Mouse (Mus musculus) urinary bladder, postnatal 10 days (tissue): Measurements from ENCODE around the gene Becn1.

Experiments
- DNase-seq: peaks from one replicate; pipeline ENCODE4 v3.0.0; 2022; ENCODE audit warnings: low spot score

Gene Becn1

DNA sequence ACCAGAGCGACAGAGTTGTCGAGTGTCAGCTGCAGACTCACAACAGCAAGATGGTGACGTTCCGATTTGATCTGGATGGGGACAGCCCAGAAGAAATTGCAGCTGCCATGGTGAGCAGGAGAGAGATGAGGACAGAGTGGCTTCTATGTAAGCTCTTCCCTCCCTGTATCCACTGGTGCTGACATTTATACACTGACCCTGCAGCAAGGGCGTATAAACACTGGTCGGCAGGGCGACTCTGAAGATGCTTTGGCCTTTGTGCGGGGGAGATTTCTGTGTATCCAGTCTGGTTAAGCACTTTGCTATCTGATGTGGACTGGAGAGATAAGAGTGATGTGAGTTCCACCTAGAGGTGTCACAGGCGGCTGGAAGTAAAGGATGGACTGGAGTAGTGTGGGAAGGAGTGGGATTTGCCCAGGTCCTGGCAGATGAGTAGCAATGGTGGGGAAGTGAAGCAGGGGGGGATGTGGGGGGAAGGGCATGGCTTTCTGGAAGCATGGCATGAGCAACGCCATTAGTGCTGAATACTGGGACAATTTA, 32.4 kb downstream of the Becn1 start:
- no peak for DNase-seq

DNA sequence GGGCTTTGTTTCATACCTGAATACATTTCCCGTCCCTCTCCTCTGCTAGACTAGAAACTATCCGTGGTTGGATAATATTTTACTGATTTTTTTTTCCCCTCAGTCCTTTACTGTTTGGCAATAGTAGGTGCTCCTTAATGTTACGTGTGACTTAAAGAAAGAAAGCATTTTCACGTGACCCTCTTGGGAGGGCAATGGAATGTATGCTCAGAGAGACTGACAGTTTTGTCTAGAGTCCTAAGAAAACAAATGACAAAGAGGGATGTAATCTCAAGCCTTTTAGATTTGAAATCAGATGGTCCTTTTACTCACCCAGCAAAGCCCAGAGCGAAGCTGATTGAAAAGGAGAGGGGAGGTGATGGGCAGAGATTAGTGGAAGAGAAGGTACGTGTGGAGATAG, 36.2 kb downstream of the Becn1 start:
- DNase-seq: no peak

DNA sequence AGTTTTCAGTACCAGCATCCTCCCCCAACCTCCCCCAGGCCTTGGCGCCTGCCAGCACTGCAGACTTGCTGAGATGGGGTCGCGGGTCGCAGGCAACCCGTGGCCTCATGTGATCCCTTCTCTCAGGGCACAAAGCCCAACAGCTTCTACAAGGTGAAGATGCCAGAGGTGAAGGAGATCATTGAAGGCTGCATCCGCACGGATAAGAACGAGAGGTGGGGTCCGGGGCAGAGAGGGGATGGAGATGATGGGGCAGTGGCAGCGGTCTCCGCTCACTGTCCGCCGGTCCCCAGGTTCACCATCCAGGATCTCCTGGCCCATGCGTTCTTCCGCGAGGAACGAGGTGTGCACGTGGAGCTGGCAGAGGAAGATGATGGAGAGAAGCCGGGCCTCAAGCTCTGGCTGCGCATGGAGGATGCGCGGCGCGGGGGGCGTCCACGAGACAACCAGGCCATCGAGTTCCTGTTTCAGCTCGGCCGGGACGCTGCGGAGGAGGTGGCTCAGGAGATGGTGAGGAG, 37.1 kb downstream of the Becn1 start:
- DNase-seq: no peak

DNA sequence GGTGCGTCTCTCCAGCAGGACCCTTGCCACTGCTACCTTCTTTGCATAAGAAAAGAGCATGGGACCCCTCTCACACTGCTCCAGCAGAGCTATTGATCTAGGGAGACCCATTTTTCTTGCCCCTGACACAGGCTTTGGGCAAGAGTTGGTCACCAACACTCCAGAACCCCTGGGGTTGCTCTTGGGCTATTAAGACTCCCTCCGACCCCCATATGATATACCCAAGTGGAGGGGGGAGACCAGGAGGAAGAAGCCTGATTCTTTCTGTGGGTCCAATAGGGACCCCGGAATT, 38.2 kb downstream of the Becn1 start:
- no peak for DNase-seq

DNA sequence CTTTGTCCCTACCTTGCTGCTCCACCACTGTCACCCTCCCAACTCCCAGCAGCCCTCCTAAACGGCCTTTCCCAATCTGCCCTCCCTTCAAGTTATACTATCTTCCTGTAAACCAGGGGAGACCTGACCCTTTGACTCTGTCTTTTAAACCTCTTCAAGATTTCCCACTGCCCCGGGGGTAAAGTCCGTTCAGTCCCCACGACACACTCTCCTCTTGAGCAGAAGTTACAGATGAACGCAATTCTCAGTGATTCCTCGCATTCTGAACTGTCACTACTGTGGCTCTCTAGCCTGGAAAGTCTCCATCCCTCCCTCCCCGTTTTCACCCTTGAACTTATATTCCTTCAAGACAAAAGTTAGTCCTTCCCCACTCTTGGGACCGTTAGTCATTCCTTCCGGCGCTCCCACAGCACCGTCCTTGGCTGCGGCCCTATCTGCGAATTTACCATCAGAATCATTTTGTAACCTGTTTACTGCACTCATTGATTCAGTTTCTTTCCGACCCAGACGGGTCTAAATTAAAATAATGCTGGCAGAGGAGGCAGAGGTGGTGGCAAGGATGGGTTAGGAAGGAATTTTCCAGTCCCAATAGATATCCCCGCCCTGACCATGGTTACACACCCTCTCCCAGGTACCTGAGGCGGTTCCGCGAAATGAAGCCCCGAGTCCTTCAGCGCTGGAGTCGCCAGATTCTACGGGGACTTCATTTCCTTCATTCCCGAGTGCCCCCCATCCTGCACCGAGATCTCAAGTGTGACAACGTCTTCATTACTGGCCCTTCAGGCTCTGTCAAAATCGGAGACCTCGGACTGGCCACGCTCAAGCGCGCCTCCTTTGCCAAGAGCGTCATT, 38.7 kb downstream of the Becn1 start:
- DNase-seq: no peak

DNA sequence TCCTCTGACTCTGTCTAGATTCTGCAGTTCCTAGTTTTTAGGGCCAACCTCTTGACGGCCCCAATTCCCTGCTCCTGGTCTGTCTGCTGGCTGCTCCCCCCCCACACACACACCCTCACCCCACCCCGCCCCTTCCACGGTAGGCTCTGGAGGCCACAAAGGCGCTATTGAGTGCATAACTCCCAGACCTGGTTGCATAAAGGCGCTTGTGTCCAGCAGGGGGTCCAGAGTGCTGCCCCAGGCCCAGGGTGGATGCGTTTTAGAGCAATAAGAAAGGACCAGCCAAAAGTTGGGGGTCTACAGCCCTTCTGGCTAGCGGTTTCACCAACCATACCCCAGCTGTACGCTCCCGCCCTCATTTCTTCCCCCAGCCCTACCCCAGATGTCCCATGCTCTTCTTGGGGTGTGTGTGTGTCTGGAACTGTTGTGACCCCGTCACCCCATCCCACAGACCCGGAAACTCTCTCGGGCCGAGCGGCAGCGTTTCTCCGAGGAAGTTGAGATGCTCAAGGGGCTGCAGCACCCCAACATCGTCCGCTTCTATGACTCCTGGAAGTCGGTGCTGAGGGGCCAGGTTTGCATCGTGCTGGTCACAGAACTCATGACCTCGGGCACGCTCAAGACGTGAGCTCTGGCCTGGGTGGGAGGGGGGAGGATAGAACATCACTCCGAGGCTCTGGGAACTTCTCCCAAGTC, 39.7 kb downstream of the Becn1 start:
- DNase-seq: no peak

DNA sequence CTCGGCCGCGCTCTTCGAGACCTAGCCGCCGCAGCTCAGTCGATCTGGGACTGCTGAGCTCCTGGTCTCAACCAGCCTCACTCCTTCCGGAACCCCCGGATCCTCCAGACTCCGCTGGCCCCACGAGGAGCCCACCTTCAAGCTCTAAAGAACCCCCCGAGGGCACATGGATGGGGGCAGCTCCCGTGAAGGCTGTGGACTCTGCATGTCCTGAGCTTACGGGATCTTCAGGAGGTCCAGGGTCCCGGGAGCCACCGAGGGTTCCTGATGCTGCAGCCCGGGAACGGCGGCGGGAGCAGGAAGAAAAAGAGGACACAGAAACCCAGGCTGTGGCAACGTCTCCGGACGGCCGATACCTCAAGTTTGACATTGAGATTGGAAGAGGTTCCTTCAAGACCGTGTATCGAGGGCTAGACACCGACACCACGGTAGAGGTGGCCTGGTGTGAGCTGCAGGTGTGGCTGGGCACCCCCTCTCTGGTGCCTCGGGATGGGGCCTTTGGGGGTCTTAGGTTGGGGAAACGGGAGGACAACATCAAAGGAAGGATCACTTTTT, 41.2 kb downstream of the Becn1 start:
- DNase-seq: no peak

DNA sequence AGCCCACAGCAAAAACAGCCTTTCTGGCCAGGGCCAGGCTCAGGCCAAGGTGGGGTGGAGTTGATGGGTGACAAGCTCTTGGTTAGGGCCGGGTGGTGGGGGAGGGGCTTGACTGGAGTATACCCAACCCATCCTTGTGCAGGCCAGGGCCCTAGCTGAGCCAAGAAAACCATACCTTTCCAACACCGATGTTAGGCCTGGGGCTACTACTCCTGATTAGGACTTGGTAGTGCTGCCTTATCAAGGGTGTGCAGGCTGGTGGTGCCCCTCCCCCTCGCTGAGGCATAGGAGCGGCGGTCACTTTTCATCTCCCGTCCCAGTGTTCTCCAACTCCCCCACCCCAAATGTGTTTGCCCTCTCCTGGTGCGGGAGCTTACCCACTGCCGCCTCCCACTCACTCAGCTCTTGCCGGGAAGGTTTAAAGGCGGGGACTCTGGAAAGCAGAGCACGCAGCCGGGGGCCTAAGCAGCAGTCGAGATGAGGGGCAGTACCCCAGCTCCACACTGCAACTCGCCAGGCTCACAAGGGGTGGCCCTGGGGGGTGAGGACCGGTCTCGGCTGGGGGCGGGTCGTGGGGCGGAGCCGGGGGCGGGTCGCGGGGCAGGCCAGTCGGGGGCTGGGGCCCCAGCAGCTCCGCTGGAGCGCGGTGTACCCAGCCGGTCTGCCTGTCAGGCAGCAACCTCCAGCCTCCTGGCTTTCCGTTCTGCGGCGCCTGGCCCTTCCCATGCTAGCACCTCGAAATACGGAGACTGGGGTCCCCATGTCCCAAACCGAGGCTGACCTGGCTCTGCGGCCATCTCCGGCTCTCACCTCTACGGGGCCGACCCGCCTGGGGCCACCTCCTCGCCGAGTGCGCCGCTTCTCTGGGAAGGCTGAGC, 41.9 kb downstream of the Becn1 start, which contains the start of gene Wnk4:
Wnk4 (plus strand) TSS at position 620 of the 878 bp plus-strand sequence.
- no peak for DNase-seq

DNA sequence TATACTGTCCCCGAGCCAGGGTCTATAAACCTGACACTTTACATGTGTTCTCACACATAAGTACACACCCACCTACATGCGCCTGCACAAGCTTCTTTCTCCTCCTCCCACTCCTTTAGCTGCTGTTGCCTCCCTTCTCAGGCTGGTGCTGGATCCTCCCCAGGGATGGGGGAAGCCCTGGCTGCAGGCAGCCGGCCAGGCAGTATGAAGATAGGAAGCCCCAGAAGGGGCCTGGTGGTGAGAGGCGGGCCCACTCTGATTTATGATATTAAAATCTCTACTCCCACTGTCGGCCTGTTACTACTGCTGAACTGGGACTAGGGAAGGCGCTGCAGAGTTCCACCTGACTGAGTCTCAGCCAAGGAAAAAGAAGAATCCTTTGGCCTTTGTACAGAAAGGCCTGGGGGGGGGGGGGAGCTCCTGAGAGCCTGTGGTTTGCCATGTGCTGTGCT, 42.8 kb downstream of the Becn1 start:
- DNase-seq: no peak

DNA sequence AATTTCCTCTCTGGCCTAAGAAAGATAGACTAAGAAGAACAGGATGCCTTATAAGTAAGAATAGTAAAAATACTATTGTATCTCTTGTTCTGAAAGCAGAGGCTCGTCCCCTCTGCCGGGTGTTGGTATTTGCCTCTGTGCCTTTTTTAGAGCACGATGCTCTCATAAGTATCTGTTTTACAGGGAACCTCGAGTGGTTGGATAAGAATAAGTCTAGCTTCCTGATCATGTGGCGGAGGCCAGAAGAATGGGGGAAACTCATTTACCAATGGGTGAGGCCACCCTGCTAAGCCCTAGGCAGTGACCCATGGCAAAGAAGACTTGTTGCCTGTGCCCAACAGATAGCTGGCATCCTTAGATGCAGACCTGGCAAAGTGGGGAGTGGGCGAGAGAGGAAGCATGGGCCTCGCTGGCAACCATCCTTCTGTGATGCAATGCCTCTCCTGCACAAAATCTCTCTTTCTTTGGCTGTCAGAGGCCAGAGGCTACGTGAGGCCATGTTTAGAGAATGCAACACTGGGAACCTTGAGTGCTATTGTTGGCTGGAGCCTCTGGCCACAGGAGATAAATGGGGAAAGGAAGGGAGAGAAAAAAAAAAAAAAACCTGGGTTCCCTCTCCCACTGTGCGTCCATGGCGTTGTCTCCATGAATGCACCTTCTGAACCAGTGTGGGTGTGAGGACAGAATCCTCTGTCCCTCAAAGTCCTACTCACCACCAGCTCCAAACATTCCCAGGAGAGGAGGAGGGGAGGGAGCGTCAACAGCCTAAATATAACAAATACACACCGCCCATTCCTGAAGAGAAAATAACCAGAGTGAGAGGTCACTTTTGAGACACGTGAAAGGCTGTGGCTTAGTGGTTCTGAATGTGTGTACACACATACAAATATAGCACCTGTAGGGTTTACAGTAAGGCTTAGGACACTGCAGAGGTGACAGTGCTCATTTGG, 46.0 kb downstream of the Becn1 start:
- no peak for DNase-seq

DNA sequence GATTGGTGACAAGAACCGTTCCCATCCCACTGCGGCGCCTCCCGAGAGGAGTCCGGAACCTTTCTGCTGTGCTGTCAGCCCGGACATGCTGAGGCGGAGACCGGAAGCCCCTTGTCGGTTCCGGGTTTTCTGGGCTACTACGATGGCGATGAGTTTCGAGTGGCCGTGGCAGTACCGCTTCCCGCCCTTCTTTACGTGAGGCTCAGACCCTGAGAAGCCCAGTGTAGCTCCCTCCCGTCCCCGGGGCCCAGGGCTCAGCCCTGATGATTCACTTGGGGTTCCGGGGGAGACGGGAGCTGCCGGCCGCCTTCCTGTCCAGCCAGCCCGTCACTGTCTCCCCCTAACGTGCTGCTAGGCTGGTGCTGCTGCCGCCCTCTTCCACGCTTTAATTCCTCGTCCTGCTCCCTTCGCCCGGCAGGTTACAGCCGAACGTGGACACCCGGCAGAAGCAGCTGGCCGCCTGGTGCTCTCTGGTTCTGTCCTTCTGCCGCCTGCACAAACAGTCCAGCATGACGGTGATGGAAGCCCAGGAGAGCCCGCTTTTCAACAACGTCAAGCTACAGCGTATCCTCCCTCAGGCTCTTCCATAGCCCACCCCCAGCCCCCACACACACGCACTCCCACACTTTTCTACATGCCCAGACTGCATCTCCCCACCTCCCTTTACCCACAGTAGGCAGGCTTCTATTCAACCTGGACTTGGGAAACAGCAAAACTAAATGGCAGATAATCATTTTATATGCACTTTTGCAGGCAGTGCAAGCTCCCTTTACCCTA, 48.3 kb downstream of the Becn1 start, which contains the start of gene Vps25:
Vps25 (plus strand) TSS at position 95 of the 777 bp plus-strand sequence.
- DNase-seq: no peak

DNA sequence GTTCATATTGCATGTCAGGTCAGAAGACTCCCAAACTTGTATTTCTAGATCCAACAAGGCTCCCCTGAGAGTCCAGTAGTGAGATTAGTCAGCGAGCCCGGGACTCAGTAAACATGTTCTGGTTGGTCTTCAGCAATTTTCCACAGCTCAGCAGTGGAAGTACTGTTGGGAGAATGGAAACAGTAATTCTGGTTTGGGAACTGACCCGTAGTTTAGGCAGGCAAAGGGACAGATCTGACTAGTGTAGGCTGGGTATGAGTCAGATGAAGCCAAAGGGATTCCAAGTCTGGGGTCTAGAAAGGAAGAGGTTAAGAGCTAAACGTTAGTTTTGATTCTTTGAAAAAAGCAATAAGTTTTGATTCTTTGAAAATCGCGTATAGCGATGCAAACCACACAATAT, 49.1 kb downstream of the Becn1 start:
- no peak for DNase-seq

DNA sequence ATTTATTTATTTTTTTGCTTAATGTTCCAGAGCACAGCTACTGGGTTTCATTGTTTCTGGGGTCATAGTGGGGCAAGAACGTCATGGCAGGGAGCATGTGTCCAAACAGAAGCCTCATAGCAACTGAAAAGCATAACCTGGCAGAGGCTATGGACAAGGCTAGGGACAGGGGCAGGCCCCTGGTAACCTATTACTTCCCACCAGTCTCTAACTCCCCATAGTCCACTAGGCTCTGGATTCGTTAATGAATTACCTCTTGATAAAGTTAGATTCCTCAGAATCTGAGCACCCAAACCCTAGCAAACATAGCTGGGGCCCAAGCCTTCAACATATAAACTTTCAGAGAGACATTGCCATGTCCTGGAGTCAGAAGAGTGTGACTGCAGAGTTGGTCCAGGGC, 51.1 kb downstream of the Becn1 start:
- DNase-seq: no peak

DNA sequence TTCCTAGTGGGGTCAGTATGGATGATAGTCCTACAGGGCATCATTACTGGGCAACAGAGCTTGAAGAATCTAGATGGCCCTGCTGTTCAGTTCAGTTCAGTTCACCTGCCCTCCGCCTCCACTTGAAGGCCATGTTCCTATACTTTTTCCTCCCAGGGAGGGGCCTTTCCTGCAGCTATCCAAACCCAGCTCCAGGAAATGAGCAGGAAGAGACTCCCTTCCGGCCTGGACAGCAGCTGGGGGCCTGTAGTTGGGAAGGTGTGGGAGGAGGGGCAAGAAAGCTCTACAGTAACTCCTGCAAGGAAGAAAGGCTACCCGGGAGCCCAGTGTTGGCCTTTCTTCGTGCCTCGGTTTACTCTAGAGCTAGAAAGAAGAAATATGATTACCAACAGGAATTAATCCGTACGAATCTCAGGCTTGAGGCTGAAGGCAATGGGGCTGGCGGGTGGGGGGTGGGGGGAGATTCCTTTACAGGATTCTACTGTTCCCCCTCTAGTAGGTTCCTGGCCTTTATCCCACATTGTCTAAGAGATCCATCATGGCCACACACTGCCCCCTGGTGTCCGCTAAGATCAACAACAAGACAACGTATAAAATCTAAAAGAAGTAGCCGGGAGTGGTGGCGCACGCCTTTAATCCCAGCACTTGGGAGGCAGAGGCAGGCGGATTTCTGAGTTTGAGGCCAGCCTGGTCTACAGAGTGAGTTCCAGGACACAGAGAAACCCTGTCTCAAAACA, 53.7 kb downstream of the Becn1 start:
- DNase-seq: no peak

DNA sequence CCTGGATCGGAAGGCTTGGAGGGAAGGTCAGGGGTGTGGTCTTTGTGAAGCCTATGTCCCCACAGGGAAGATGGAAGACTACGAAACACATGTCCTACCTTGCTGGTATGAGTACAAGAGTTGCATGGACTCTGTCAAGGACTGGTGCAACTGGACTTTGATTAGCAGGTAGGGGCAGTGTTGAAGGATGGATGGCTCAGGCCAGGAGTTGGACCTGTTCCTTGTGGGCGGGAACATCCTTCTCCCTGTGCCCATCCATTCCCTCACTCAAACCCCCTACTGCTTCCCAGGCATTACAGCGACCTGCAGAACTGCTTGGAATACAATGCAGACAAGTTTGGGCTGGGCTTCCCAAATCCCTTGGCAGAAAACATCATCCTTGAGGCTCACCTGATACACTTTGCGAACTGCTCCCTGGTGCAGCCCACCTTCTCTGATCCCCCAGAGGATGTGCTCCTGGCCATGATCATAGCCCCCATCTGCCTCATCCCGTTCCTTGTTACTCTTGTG, 54.5 kb downstream of the Becn1 start:
- DNase-seq: no peak

DNA sequence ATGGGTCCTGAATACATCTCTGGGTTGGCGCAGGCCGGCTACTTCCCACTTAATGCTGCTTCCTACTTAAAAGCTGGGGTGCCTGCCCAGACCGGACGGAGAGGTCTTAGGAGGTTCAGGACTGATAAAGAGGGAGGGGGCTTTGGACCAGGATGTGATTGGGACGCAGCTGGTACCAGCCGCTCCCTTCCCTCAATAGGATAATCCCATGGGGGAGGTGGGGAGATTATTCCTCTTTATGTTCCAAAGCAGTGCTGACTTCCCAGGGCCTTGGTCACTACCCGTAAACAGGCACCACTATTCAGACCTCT, 55.4 kb downstream of the Becn1 start:
- no peak for DNase-seq

DNA sequence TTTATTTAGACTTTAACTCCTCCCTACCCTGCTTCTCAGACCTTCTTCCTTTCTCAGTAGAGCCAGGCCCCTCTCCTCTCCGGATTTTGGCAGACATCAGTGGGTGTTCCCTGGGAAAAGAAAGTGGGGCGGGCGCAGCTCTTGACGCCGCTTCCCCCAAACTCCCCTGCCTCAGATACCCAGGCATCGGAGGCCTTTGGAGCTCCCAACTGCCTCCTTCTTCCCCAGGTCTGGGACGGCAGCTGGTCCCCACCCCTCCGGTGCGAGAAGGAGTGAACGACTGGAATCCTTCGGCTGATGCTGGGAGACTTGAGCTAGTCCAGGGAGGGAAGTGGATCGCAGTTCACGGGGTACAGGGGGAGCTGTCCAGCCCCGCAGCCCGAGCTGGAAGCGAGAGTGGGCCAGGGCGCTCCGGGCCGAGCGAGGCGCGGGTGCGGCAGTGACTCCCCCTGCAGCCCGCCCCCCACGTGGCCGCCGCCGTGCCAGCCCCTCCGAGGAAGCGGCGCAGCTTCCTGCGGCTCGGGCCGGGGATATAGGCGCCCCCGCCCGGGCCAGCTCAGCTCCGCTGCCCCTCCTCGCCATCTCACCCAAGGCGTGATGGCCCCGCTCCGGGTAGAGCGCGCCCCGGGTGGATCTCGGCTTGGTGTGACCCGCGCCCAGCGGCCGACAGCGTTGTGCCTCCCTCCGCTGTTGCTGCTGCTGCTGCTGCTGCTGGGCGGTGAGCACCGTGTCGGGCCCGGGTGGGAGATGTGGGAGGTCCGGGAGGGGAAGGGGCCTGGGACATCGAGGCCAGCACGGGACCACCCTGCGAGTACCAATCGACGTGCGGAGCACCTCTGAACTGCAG, 56.0 kb downstream of the Becn1 start, which contains the start of gene Ramp2:
Ramp2 (plus strand) TSS at position 174 of the 847 bp plus-strand sequence.
- DNase-seq: no peak

DNA sequence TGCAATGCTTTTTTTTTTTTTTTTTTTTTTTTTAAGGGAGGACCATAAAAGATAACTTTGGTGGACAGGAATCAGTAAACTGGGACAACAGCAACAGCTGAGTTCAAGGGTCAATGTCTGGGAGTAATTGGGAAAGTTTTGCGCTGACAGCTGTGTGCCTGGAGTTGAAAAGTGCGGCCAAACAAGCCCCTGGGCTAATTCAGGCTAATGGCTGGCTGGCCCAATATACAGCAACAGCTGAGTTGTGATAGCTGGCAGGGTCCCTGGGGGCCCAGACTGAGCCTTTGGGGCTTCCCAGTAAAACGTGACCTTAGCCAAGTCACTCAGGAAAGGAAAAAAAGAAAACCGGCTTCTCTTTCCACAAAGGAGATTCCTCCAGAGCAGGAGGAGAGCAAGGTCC, 57.0 kb downstream of the Becn1 start:
- no peak for DNase-seq
